Comparison of ENCODE assay signal across 10 mouse cellular contexts in the genomic region with DNA sequence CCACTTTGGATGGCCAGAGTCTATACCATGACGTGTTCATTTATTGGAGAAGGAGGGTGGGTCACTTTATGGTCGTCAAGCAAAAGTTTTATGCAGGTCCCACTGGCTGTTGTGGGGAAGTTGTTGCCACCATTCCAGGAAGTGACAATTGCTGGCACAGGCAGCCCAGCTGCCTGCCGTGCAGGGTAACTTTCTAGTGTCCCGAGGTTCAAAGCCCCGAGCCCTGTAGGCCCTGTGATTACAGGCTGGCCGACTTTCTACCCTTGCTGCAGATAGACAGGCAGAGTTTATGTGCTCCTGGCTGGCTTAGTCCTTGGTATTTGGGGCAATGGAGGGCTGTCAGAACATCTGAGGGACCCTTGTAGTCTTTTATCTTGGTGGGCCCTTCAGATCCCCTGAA. TPM values are rescaled to one million over a fixed set of nuclear protein-coding genes. Genes with fewer than 3 reads are reported as not detected.
DNase-seq lines count a peak whose midpoint lies in the region; ATAC-seq and TF ChIP-seq lines count a peak whose summit lies in the region.
"Had no signal": no experiment of that assay in that cellular context is flagged by ENCODE, and none has a peak within 500 bp of the region (broad histone marks: within the 10 kb centered on the region; RNA-seq: fewer than 3 reads in every experiment).

No protein-coding gene starts in this region.

- no peak overlapping the region for H3K4me2 ChIP-seq in embryonic facial prominence, embryonic 14.5 days (ENCODE audit: low read depth, low read length)
- H3K4me2 ChIP-seq in intestine, postnatal 0 days (replicated peaks; ENCODE audit: low read depth) = 0 out of 2 replicates have a peak overlapping the region, but pooled peaks have one; percentile 3
- peak overlapping the region; percentile 65 for H3K4me2 ChIP-seq in neural tube, embryonic 15.5 days
- H3K4me2 ChIP-seq: midbrain, embryonic 15.5 days had no signal

- H3K9ac ChIP-seq in embryonic facial prominence, embryonic 14.5 days (ENCODE audit: low read depth, low read length) = no peak overlapping the region
- no peak overlapping the region for H3K9ac ChIP-seq in intestine, postnatal 0 days (ENCODE audit: low read depth, low read length)
- H3K9ac ChIP-seq in neural tube, embryonic 15.5 days (replicated peaks) = no peak overlapping the region
- H3K9ac ChIP-seq: midbrain, embryonic 15.5 days had no signal

- H3K36me3 ChIP-seq in kidney, adult 2 months (ENCODE audit: control insufficient read depth, insufficient read depth, low read length) = no peaks in the 10 kb centered on the region
- no peaks in the 10 kb centered on the region for H3K36me3 ChIP-seq in embryonic facial prominence, embryonic 14.5 days (ENCODE audit: control insufficient read depth, insufficient read depth, low read length)
- H3K36me3 ChIP-seq in intestine, postnatal 0 days (ENCODE audit: control insufficient read depth, insufficient read depth) = no peaks in the 10 kb centered on the region
- no peaks in the 10 kb centered on the region for H3K36me3 ChIP-seq in neural tube, embryonic 15.5 days
- H3K36me3 ChIP-seq: midbrain, embryonic 15.5 days had no signal

- WGBS in kidney, adult 2 months = 48% methylated on average over 6 of the region's 6 CpGs
- 51% methylated on average over 6 of the region's 6 CpGs for WGBS in embryonic facial prominence, embryonic 14.5 days
- 31% methylated on average over 6 of the region's 6 CpGs for WGBS in intestine, postnatal 0 days
- WGBS in neural tube, embryonic 15.5 days = 22% methylated on average over 6 of the region's 6 CpGs

- H3K27me3 ChIP-seq in kidney, adult 2 months (replicated peaks; ENCODE audit: control insufficient read depth, insufficient read depth, low read length) = no peaks in the 10 kb centered on the region
- H3K27me3 ChIP-seq in embryonic facial prominence, embryonic 14.5 days (replicated peaks; ENCODE audit: control insufficient read depth, insufficient read depth, low read length) = no peaks in the 10 kb centered on the region
- H3K27me3 ChIP-seq in intestine, postnatal 0 days (replicated peaks; ENCODE audit: control insufficient read depth, insufficient read depth, low read length) = no peaks in the 10 kb centered on the region; the same call in 1 of the 2 replicates
- H3K27me3 ChIP-seq in neural tube, embryonic 15.5 days (replicated peaks) = no peaks in the 10 kb centered on the region
- H3K27me3 ChIP-seq: midbrain, embryonic 15.5 days had no signal

- no peaks in the 10 kb centered on the region for H3K9me3 ChIP-seq in embryonic facial prominence, embryonic 14.5 days (ENCODE audit: control insufficient read depth, low read length)
- no peaks in the 10 kb centered on the region for H3K9me3 ChIP-seq in intestine, postnatal 0 days (ENCODE audit: control insufficient read depth)
- no peaks in the 10 kb centered on the region for H3K9me3 ChIP-seq in neural tube, embryonic 15.5 days (replicated peaks)
- H3K9me3 ChIP-seq: midbrain, embryonic 15.5 days had no signal

- no peak for ATAC-seq in embryonic facial prominence, embryonic 14.5 days (ENCODE audit: low read depth)
- no peak for ATAC-seq in intestine, postnatal 0 days
- no peak for ATAC-seq in neural tube, embryonic 15.5 days (ENCODE audit: low FRiP score)
- no peak for ATAC-seq in frontal cortex, adult (ENCODE audit: low TSS enrichment)
- ATAC-seq: midbrain, embryonic 15.5 days had no signal

- no peak for TF ChIP-seq POLR2A in kidney, adult 2 months (IDR thresholded peaks at IDR 0.05; ENCODE audit: low read depth, low read length)

- peaks cover 18% of the 10 kb centered on the region for H3K4me1 ChIP-seq in kidney, adult 2 months (ENCODE audit: control insufficient read depth, insufficient read depth, low read length)
- peaks cover 63% of the 10 kb centered on the region for H3K4me1 ChIP-seq in embryonic facial prominence, embryonic 14.5 days (ENCODE audit: control insufficient read depth, insufficient read depth, low read length)
- peaks cover 17% of the 10 kb centered on the region for H3K4me1 ChIP-seq in intestine, postnatal 0 days (replicated peaks; ENCODE audit: control insufficient read depth, insufficient read depth, low read length)
- peaks cover 85% of the 10 kb centered on the region for H3K4me1 ChIP-seq in neural tube, embryonic 15.5 days

- DNase-seq in kidney, postnatal 10 days = peak; percentile 25
- no peak for DNase-seq in kidney, adult 2 months
- DNase-seq in embryonic facial prominence, embryonic 14.5 days (ENCODE audit: low spot score) = no peak
- DNase-seq in layer of hippocampus, adult 8-10 months (ENCODE audit: low spot score in 2 of 2) = no peak
- DNase-seq: gastrocnemius, postnatal 14 days had no signal

- TF ChIP-seq CTCF in kidney, adult 2 months (conservative IDR thresholded peaks at IDR 0.05; ENCODE audit: insufficient read depth, insufficient read length, low read depth, low read length) = no peak
- no peak for TF ChIP-seq CTCF in intestine, postnatal 0 days (IDR thresholded peaks at IDR 0.05; ENCODE audit: low read depth)

- no peak overlapping the region for H3K4me3 ChIP-seq in kidney, adult 2 months (ENCODE audit: insufficient read depth, low read depth, low read length)
- no peak overlapping the region for H3K4me3 ChIP-seq in embryonic facial prominence, embryonic 14.5 days (ENCODE audit: low read depth, low read length)
- no peak overlapping the region for H3K4me3 ChIP-seq in intestine, postnatal 0 days (ENCODE audit: low read depth, low read length)
- no peak overlapping the region for H3K4me3 ChIP-seq in neural tube, embryonic 15.5 days (replicated peaks)
- H3K4me3 ChIP-seq: midbrain, embryonic 15.5 days had no signal

- H3K27ac ChIP-seq in kidney, adult 2 months (ENCODE audit: insufficient read depth, low read depth, low read length) = no peak overlapping the region
- peak overlapping the region; percentile 90 for H3K27ac ChIP-seq in embryonic facial prominence, embryonic 14.5 days (replicated peaks; ENCODE audit: low read depth, low read length)
- no peak overlapping the region for H3K27ac ChIP-seq in intestine, postnatal 0 days (ENCODE audit: low read depth, low read length)
- peak overlapping the region; percentile 78 for H3K27ac ChIP-seq in neural tube, embryonic 15.5 days (replicated peaks)

RNA-seq across cellular contexts. Expression of gene Gm21969, which starts 23.5 kb away (rescaled TPM):
- polyA plus RNA-seq in kidney, adult 2 months (2012; rRNA removed) = 0.02 and 0.08 TPM in 2 replicates
- polyA plus RNA-seq in embryonic facial prominence, embryonic 14.5 days (2014; fragmentation: Nextera tagmentation; extraction: Ambion mirVana) = not detected in 2 replicates
- not detected in 2 replicates for polyA plus RNA-seq in intestine, postnatal 0 days (2015; fragmentation: Nextera tagmentation; extraction: Ambion mirVana)
- polyA plus RNA-seq in neural tube, embryonic 15.5 days (2015; fragmentation: Nextera tagmentation; extraction: Ambion mirVana) = not detected in 2 replicates
- total RNA-seq in layer of hippocampus, adult 8-10 months (2022) = not detected
- total RNA-seq: gastrocnemius, postnatal 14 days; layer of hippocampus, postnatal 25 days had no signal
- polyA plus RNA-seq: midbrain, embryonic 15.5 days had no signal

RNA-seq across cellular contexts. Expression of gene Aldh4a1, which starts 43.2 kb away (rescaled TPM):
- 517 and 605 TPM in 2 replicates for polyA plus RNA-seq in kidney, adult 2 months (2012; rRNA removed)
- 21.1 and 23.9 TPM in 2 replicates for polyA plus RNA-seq in embryonic facial prominence, embryonic 14.5 days (2014; fragmentation: Nextera tagmentation; extraction: Ambion mirVana)
- 3.5 and 3.9 TPM in 2 replicates for polyA plus RNA-seq in intestine, postnatal 0 days (2015; fragmentation: Nextera tagmentation; extraction: Ambion mirVana)
- 29.5 and 34.9 TPM in 2 replicates for polyA plus RNA-seq in neural tube, embryonic 15.5 days (2015; fragmentation: Nextera tagmentation; extraction: Ambion mirVana)
- 10 to 100 TPM; 19.3 to 26.5 (median 21.0) TPM for total RNA-seq in layer of hippocampus, adult 8-10 months (2022)

RNA-seq across cellular contexts. Expression of gene Iffo2, which starts 49.1 kb away (rescaled TPM):
- 3.4 and 3.6 TPM in 2 replicates for polyA plus RNA-seq in kidney, adult 2 months (2012; rRNA removed)
- 4.8 and 5.8 TPM in 2 replicates for polyA plus RNA-seq in embryonic facial prominence, embryonic 14.5 days (2014; fragmentation: Nextera tagmentation; extraction: Ambion mirVana)
- 3.4 and 4.0 TPM in 2 replicates for polyA plus RNA-seq in intestine, postnatal 0 days (2015; fragmentation: Nextera tagmentation; extraction: Ambion mirVana)
- polyA plus RNA-seq in neural tube, embryonic 15.5 days (2015; fragmentation: Nextera tagmentation; extraction: Ambion mirVana) = 4.5 and 5.2 TPM in 2 replicates
- total RNA-seq in layer of hippocampus, adult 8-10 months (2022) = 10 to 100 TPM; 16.0 to 18.5 (median 17.7) TPM

Comparison
In these comparisons a context has a peak if more than half of its experiments do, and no peak if none do; other contexts are left out.
1. H3K27ac ChIP-seq: peak in embryonic facial prominence, embryonic 14.5 days (single experiment) and neural tube, embryonic 15.5 days (single experiment); none in kidney, adult 2 months (single experiment) and intestine, postnatal 0 days (single experiment).
2. RNA of gene Aldh4a1, which starts 43.2 kb away (polyA plus RNA-seq): 517 to 605 TPM in kidney, adult 2 months; 29.5 to 34.9 TPM in neural tube, embryonic 15.5 days, 21.1 to 23.9 TPM in embryonic facial prominence, embryonic 14.5 days and 3.5 to 3.9 TPM in intestine, postnatal 0 days; every median in the first group is over 10 times any median in the second.